Mouse (Mus musculus) cerebellum, adult 9-10 months (tissue): ENCODE data around the gene Zfp62.
"Not testable (repeated sequence)": the region's sequence is repeated elsewhere in the genome, so short reads cannot be mapped to it uniquely, and the experiment has no call there.

Experiments used
- DNase-seq: peaks from one replicate; pipeline ENCODE4 v3.0.0; 2022

Zfp62 gene

GRCm38 (mm10) chr11:49203129-49203768, at the start of gene Zfp62:
Zfp62 (plus strand) TSS chr11:49203292.
- peak; percentile 92 for DNase-seq

- no peak for DNase-seq
These were observed 49.0 kb upstream of the Zfp62 start, which contains the start of gene Olfr1394 for GRCm38 (mm10) chr11:49154077-49154476. Olfr1394 (plus strand) TSS chr11:49154377.

- DNase-seq = no peak
These were observed 46.0 kb upstream of the Zfp62 start for GRCm38 (mm10) chr11:49156821-49157814.

- DNase-seq = no peak
These were observed 34.1 kb upstream of the Zfp62 start for GRCm38 (mm10) chr11:49168839-49169611.

- no peak for DNase-seq
These were observed 32.5 kb upstream of the Zfp62 start for GRCm38 (mm10) chr11:49170576-49170975.

- DNase-seq = no peak
These were observed 27.7 kb upstream of the Zfp62 start for GRCm38 (mm10) chr11:49175345-49175744.

GRCm38 (mm10) chr11:49176047-49176779, 26.9 kb upstream of the Zfp62 start:
- not testable (repeated sequence) for DNase-seq

- no peak for DNase-seq
These were observed 19.9 kb upstream of the Zfp62 start for GRCm38 (mm10) chr11:49183172-49183571.

- DNase-seq = no peak
These were observed 16.6 kb upstream of the Zfp62 start for GRCm38 (mm10) chr11:49186452-49186851.

- no peak for DNase-seq
These were observed 16.1 kb upstream of the Zfp62 start, which contains the start of gene Btnl9 for GRCm38 (mm10) chr11:49186955-49187488. Btnl9 (minus strand) TSS chr11:49187159.

GRCm38 (mm10) chr11:49187701-49188100, 15.4 kb upstream of the Zfp62 start:
- no peak for DNase-seq

- DNase-seq = peak; percentile 66
These were observed 13.4 kb upstream of the Zfp62 start for GRCm38 (mm10) chr11:49189737-49190136.

GRCm38 (mm10) chr11:49191083-49191482, 12.0 kb upstream of the Zfp62 start:
- DNase-seq = no peak

- not testable (repeated sequence) for DNase-seq
These were observed 8.3 kb upstream of the Zfp62 start for GRCm38 (mm10) chr11:49194771-49195170.

- DNase-seq = no peak
These were observed 7.2 kb upstream of the Zfp62 start for GRCm38 (mm10) chr11:49195819-49196322.

GRCm38 (mm10) chr11:49200666-49201065, 2.4 kb upstream of the Zfp62 start:
- no peak for DNase-seq

GRCm38 (mm10) chr11:49201142-49201541, 1.9 kb upstream of the Zfp62 start:
- DNase-seq = no peak

GRCm38 (mm10) chr11:49202071-49202470, 1.0 kb upstream of the Zfp62 start:
- no peak for DNase-seq

GRCm38 (mm10) chr11:49202523-49203061, 500 bp upstream of the Zfp62 start:
- DNase-seq = peak; percentile 52

- peak; percentile 26 for DNase-seq
These were observed 842 bp downstream of the Zfp62 start for GRCm38 (mm10) chr11:49203771-49204497.
